Mouse (Mus musculus): ENCODE measurements around the gene Eya3.

Eya3 gene

GRCm38 (mm10) chr4:132635971-132636370 lies 2.8 kb upstream of the Eya3 start:
- in situ Hi-C loops (cut with MboI; ENCODE audit: low pct_unique_long_range_greater_than_20kb in 1 of 2, low sequenced_read_pairs in 2 of 2, unreplicated experiment in 1 of 2), result no loop called here

GRCm38 (mm10) chr4:132636554-132636953 lies 2.2 kb upstream of the Eya3 start:
- in situ Hi-C loops (cut with MboI; ENCODE audit: low pct_unique_long_range_greater_than_20kb in 1 of 2, low sequenced_read_pairs in 2 of 2, unreplicated experiment in 1 of 2), result no loop called here

DNA sequence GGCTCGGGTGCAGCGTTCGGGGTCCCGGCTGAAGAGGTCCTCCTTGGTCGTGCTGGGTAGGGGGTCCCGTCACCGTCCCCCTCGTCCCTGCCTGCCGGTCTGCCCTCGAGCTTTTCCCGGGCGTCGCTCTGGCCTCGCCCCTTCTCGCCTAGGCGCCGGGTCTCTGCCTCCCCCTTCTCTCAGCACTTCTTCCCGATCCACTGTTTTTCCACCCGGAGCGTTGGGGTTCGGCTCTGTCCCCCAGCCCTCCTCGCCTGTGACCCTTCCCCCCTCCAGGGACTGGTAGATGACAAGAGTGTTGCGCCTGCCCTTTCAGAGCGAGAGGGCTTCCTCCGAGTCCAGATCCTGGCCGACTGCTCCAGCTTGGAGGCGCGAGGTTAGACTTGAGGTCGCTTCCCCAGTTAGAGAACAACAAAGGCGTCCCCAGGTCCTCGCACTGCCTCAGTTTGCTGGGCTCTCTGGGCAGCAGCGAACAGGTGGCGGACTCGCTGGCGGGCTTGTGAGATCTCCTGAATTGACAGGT lies 465 bp downstream of the Eya3 start:
- in situ Hi-C loops (cut with MboI; ENCODE audit: low pct_unique_long_range_greater_than_20kb in 1 of 2, low sequenced_read_pairs in 2 of 2, unreplicated experiment in 1 of 2), result no loop called here

- in situ Hi-C loops (cut with MboI; ENCODE audit: low pct_unique_long_range_greater_than_20kb in 1 of 2, low sequenced_read_pairs in 2 of 2, unreplicated experiment in 1 of 2), result no loop called here
These were observed 8.7 kb downstream of the Eya3 start for GRCm38 (mm10) chr4:132647439-132647838.

- in situ Hi-C loops (cut with MboI; ENCODE audit: low pct_unique_long_range_greater_than_20kb in 1 of 2, low sequenced_read_pairs in 2 of 2, unreplicated experiment in 1 of 2), result no loop called here
These were observed 10.6 kb downstream of the Eya3 start for GRCm38 (mm10) chr4:132649271-132649999.

DNA sequence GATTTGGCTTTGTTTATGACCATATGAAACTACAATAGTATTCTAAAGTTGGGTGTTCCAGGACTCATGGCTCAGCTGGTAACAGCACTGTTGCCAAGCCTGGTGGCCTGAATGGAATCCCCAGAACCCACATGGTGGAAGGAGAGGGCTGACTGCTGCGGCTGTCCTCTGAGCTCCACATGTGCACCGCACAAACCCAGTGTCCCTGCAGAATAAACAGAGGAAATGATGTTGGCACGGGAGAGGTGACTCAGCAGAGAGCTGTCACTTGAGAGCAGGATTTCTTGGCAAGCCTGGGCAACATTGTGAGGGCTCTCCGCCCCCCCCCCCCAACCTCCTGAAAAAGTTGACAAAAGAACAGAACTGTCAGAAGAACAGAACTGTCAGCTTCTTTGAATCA lies 14.1 kb downstream of the Eya3 start:
- in situ Hi-C loops (cut with MboI; ENCODE audit: low pct_unique_long_range_greater_than_20kb in 1 of 2, low sequenced_read_pairs in 2 of 2, unreplicated experiment in 1 of 2), result no loop called here

DNA sequence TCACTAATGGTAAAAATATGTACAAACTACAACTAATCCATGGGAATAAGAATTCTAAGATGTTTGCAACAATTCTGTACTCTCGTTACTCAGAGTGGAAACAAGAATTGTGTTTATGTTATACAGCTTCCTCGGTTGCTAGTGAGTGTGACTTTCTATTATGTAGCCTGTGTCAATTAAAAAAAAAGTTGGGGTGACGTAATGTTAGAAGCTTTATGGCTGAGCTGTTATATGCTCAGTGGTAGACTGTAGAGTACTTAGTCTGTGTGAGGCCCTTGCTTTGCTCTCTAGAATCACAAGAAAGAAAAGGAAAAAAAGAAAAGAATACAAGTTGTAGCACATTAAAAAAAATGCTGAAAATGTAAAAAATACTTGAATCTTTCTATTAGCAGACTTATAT lies 15.0 kb downstream of the Eya3 start:
- in situ Hi-C loops (cut with MboI; ENCODE audit: low pct_unique_long_range_greater_than_20kb in 1 of 2, low sequenced_read_pairs in 2 of 2, unreplicated experiment in 1 of 2), result no loop called here

- in situ Hi-C loops (cut with MboI; ENCODE audit: low pct_unique_long_range_greater_than_20kb in 1 of 2, low sequenced_read_pairs in 2 of 2, unreplicated experiment in 1 of 2), result no loop called here
These were observed 16.5 kb downstream of the Eya3 start for GRCm38 (mm10) chr4:132655290-132655689.

- in situ Hi-C loops (cut with MboI; ENCODE audit: low pct_unique_long_range_greater_than_20kb in 1 of 2, low sequenced_read_pairs in 2 of 2, unreplicated experiment in 1 of 2), result no loop called here
These were observed 20.3 kb downstream of the Eya3 start for GRCm38 (mm10) chr4:132659106-132659505.

DNA sequence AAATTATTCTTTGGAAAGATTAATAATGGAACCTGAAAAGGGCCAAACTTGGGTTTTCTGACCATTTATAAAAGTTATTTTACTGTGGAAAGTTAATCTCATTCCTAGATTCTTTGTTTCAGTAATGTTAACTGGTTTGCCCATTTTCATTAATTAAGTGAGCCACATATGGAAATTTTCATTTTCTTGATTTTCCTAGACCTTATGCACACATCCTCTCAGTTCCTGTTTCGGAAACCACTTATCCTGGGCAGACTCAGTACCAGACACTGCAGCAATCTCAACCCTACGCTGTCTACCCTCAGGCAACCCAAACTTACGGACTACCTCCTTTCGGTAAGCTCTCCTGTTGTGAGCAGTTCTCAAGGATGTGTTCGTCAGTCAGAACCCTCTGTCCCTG lies 33.9 kb downstream of the Eya3 start:
- in situ Hi-C loops (cut with MboI; ENCODE audit: low pct_unique_long_range_greater_than_20kb in 1 of 2, low sequenced_read_pairs in 2 of 2, unreplicated experiment in 1 of 2), result no loop called here

DNA sequence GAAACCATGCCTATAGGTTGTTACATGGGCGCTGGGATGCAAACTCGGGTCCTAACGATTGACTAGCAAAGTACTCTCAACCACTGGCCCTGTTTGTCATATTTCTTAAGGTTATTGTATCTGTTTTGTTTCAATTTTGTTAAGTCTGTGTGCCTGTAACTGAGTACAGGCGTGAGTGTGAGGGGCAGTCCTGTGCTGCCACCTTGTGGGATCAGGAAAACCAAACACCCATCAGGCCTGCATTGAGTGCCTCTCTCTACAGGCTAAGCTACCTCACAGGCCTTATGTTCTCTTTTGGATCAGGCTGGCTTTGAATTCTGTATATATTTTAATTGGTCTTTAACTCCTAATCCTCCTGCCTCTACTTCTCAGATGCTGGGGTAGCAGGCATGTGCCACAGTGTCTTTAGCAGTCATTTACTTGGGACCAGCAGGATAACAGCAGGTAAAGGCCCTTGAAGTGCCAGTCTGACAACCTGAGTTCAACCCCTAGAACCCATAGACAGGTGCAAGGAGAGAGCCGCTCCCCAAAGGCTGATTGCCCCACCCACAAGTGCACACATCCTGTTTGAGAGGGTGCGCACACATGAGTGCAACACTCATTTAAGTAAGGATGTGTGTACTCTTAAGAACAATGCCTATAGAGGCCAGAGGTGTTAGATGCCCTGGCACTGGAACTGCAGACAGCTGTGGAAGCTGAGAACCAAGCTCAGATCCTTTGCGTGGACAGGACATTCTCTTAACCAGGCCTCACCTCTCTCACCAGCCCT lies 38.2 kb downstream of the Eya3 start:
- in situ Hi-C loops (cut with MboI; ENCODE audit: low pct_unique_long_range_greater_than_20kb in 1 of 2, low sequenced_read_pairs in 2 of 2, unreplicated experiment in 1 of 2), result no loop called here

DNA sequence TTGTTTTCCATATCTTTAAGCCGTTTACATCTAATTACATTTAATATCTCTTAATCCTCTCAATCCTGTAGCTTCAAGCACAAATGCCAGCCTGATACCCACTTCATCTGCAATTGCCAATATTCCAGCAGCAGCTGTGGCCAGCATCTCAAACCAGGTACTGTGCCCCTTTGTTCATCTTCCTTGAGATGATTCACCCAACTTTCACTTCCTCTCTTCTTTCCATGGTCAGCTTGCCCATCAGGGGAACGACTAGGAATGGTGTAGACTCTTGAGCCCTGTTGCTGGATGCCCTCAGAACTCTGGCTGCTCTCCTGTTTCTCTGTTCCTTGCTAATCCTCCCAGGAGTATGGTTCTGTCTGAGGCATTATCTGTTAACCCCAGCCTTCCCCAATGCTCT lies 50.8 kb downstream of the Eya3 start:
- in situ Hi-C loops (cut with MboI; ENCODE audit: low pct_unique_long_range_greater_than_20kb in 1 of 2, low sequenced_read_pairs in 2 of 2, unreplicated experiment in 1 of 2), result no loop called here

DNA sequence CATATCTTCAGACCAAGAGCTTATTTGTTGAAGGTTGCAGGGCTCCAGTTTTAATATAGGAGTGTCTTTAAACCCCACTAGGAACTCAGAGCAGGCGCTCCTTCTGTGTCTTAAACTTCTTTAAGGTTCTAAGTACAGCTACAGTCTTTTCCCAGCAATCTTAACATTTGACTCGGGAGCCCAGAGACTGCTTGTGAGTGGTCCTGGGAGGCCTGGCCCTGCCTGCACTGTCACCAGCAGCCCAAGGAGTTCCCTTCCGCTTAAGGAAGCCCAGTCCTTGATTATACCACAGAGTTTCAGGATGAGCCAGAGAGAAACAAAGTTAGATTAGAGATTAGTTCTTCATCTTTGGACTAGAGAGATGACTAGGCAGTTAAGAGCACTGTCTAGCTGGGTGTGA lies 54.6 kb downstream of the Eya3 start:
- in situ Hi-C loops (cut with MboI; ENCODE audit: low pct_unique_long_range_greater_than_20kb in 1 of 2, low sequenced_read_pairs in 2 of 2, unreplicated experiment in 1 of 2), result no loop called here

DNA sequence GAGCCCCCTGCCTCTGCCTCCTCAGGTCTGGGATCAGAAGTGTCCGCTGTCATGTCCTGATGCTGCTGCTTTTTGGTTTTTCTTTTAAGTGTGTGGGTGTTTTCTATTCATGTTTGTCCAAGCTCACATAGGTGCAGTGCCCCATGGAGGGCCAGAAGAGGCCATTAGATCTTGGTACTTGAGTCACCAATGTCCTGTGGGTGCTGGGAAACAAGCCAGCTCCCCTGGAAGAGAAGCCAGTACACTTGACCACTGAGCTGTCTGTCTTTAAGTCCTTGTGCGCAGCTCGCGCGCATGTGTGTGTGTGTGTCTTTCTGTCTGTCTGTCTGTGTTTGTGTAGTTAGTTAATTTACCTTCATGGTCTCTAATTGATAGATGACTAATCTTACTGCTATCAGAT lies 63.3 kb downstream of the Eya3 start:
- in situ Hi-C loops (cut with MboI; ENCODE audit: low pct_unique_long_range_greater_than_20kb in 1 of 2, low sequenced_read_pairs in 2 of 2, unreplicated experiment in 1 of 2), result no loop called here

DNA sequence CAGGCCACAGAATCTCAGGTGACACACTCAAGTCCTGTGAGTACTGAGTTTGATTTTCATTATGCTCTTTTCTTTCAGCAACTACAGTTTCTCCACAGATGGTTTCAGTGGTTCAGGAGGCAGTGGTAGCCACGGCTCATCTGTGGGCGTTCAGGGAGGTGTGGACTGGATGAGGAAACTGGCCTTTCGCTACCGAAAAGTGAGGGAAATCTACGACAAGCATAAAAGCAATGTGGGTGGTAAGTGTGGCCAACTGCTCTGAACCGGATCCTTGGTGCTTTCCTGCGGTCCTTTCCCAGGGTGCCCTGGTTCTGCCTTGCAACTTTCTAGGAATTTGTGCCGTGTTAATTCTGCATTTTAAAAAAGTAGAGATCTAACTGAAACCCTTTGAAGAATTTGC lies 68.1 kb downstream of the Eya3 start:
- in situ Hi-C loops (cut with MboI; ENCODE audit: low pct_unique_long_range_greater_than_20kb in 1 of 2, low sequenced_read_pairs in 2 of 2, unreplicated experiment in 1 of 2), result no loop called here

GRCm38 (mm10) chr4:132713181-132713580 lies 74.4 kb downstream of the Eya3 start:
- in situ Hi-C loops (cut with MboI; ENCODE audit: low pct_unique_long_range_greater_than_20kb in 1 of 2, low sequenced_read_pairs in 2 of 2, unreplicated experiment in 1 of 2), result no loop called here

DNA sequence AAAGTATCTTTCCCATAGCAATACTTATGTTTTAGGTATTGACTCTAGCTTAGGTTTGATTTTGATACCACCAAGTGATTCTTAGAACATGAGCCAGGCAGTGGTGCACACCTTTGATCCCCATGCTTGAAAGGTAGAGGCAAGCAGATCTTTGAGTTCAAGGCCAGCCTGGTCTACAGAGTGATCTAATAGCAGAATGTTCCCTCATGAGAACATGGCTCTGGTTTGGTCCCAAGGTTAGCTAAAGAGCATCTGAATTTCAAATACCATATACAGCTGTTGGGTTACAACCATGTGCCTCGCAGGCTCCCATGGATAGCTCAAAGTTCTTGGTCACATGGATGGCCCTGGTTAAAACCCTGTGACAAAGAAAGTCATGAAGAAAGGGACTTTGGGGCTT lies 79.5 kb downstream of the Eya3 start:
- in situ Hi-C loops (cut with MboI; ENCODE audit: low pct_unique_long_range_greater_than_20kb in 1 of 2, low sequenced_read_pairs in 2 of 2, unreplicated experiment in 1 of 2), result no loop called here

DNA sequence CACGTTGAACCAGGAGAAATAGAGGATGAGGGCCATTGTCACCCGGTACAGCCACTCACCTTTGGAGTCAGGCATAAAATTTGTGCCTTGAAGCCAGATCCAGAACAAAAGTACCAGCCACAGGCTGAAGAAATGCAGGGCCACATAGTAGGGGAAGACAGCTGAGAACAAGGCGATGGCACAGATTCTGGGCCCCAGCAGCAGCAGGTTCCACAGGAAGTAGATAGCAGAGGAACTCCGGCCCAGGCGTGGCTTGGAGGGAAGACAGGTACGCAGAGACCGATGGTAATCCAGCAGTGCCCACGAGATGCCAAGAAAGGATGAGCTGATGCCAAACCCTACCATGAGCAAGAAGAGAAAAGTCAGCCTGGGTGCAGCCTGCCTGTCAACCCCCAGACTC lies 89.4 kb downstream of the Eya3 start:
- in situ Hi-C loops (cut with MboI; ENCODE audit: low pct_unique_long_range_greater_than_20kb in 1 of 2, low sequenced_read_pairs in 2 of 2, unreplicated experiment in 1 of 2), result no loop called here

GRCm38 (mm10) chr4:132731616-132732015 lies 92.8 kb downstream of the Eya3 start:
- in situ Hi-C loops (cut with MboI; ENCODE audit: low pct_unique_long_range_greater_than_20kb in 1 of 2, low sequenced_read_pairs in 2 of 2, unreplicated experiment in 1 of 2), result no loop called here

DNA sequence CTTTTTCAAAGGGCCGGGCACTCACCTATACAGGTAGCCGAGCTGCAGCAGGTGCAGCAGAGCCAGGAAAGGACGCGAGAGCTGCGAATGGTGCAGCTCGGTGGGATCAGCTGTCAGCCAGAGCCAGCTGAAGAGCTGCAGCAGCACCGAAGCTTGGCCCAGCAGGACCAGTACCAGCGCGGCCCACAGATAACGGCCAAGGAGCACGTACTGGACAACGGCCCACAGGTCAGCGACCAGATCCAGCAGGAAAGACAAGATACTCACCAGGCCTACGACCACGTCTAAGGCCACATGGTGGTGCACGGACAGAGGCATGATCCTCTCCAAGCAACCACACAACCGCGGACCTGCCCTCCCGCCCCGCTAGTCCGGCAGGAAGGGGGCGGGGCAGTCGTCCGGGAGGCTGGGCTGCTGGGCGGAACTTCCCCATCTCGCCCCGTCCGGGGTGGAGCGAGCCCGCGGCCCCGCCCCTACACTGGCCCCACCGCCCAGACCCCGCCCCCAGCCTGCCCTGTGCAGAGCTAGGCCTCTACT lies 93.4 kb downstream of the Eya3 start, which contains the start of gene Xkr8:
TSS of gene Xkr8 (minus strand) at position 399 of the 537 bp plus-strand sequence.
- in situ Hi-C loops (cut with MboI; ENCODE audit: low pct_unique_long_range_greater_than_20kb in 1 of 2, low sequenced_read_pairs in 2 of 2, unreplicated experiment in 1 of 2), result no loop called here

Data from mouse embryonic stem cell (cell line).